Mouse (Mus musculus): ENCODE measurements around the gene Rnft2. TPM values are rescaled to one million over a fixed set of nuclear protein-coding genes. Genes with fewer than 3 reads are reported as not detected.

The Rnft2 gene
- polyA plus RNA-seq, 1 experiment, result 2.1 TPM

GRCm38 (mm10) chr5:118145458-118145857 lies 99.5 kb downstream of the Rnft2 start:
- TF ChIP-seq SRF (IDR thresholded peaks at IDR 0.05; ENCODE audit: control insufficient read depth, insufficient read length, low read depth), result no peak
- no peak for TF ChIP-seq POLR2A (IDR thresholded peaks at IDR 0.05; ENCODE audit: insufficient read length, low read depth)
- no peak for TF ChIP-seq TCF3 (IDR thresholded peaks at IDR 0.05; ENCODE audit: insufficient read length, low read depth)
- H3K27me3 ChIP-seq (ENCODE audit: control insufficient read depth, insufficient read depth, insufficient read length), result no peaks in the 10 kb centered on the region
- H3K4me3 ChIP-seq, result no peak overlapping the region
- peaks cover 13% of the 10 kb centered on the region for H3K36me3 ChIP-seq (ENCODE audit: control insufficient read depth, insufficient read depth)
- H3K4me2 ChIP-seq (ENCODE audit: low read depth), result no peak overlapping the region
- H3ac ChIP-seq (ENCODE audit: control insufficient read depth, insufficient read length), result no peak overlapping the region
- peaks cover 68% of the 10 kb centered on the region for H3K79me2 ChIP-seq (ENCODE audit: control insufficient read depth, insufficient read depth)

- Histone ChIP-seq H3ac (ENCODE audit: control insufficient read depth, insufficient read length) (no peak overlapping the region), H3K4me3 (no peak overlapping the region), H3K36me3 (ENCODE audit: control insufficient read depth, insufficient read depth) (peaks cover 13% of the 10 kb centered on the region), H3K4me2 (ENCODE audit: low read depth) (no peak overlapping the region), H3K27me3 (ENCODE audit: control insufficient read depth, insufficient read depth, insufficient read length) (no peaks in the 10 kb centered on the region), H3K79me2 (ENCODE audit: control insufficient read depth, insufficient read depth) (peaks cover 68% of the 10 kb centered on the region)
- TF ChIP-seq REST (IDR thresholded peaks at IDR 0.05; ENCODE audit: insufficient read depth, insufficient read length), result no peak
- TF ChIP-seq MAX (IDR thresholded peaks at IDR 0.05; ENCODE audit: low read depth), result no peak
- no peak for TF ChIP-seq CEBPB (IDR thresholded peaks at IDR 0.05; ENCODE audit: insufficient read depth, poor library complexity, severe bottlenecking)
Observed at GRCm38 (mm10) chr5:118144770-118145169, 100.1 kb downstream of the Rnft2 start.

- H3K79me2 ChIP-seq (ENCODE audit: control insufficient read depth, insufficient read depth), result peaks cover 65% of the 10 kb centered on the region
- TF ChIP-seq E2F4 (IDR thresholded peaks at IDR 0.05; ENCODE audit: insufficient read depth), result no peak
- TF ChIP-seq MAX (IDR thresholded peaks at IDR 0.05; ENCODE audit: low read depth), result no peak
- TF ChIP-seq REST (IDR thresholded peaks at IDR 0.05; ENCODE audit: insufficient read depth, insufficient read length), result no peak
- H3K36me3 ChIP-seq (ENCODE audit: control insufficient read depth, insufficient read depth), result peaks cover 13% of the 10 kb centered on the region
- H3K4me3 ChIP-seq, result no peak overlapping the region
- no peak overlapping the region for H3ac ChIP-seq (ENCODE audit: control insufficient read depth, insufficient read length)
- no peak overlapping the region for H3K4me2 ChIP-seq (ENCODE audit: low read depth)
- no peaks in the 10 kb centered on the region for H3K27me3 ChIP-seq (ENCODE audit: control insufficient read depth, insufficient read depth, insufficient read length)
Observed at GRCm38 (mm10) chr5:118144327-118144726, 100.6 kb downstream of the Rnft2 start.

- Histone ChIP-seq H3K27me3 (ENCODE audit: control insufficient read depth, insufficient read depth, insufficient read length) (no peaks in the 10 kb centered on the region), H3K79me2 (ENCODE audit: control insufficient read depth, insufficient read depth) (peaks cover 56% of the 10 kb centered on the region), H3ac (ENCODE audit: control insufficient read depth, insufficient read length) (no peak overlapping the region), H3K36me3 (ENCODE audit: control insufficient read depth, insufficient read depth) (peaks cover 13% of the 10 kb centered on the region), H3K4me3 (no peak overlapping the region), H3K4me2 (ENCODE audit: low read depth) (no peak overlapping the region)
- TF ChIP-seq POLR2AphosphoS2 (IDR thresholded peaks at IDR 0.05; ENCODE audit: insufficient read length, low read depth), result no peak
- TF ChIP-seq MYOG (IDR thresholded peaks at IDR 0.05; ENCODE audit: control insufficient read depth in 1 of 3, insufficient read depth in 1 of 3, insufficient read length in 2 of 3, low read depth in 2 of 3), result no peak
- TF ChIP-seq CEBPB (IDR thresholded peaks at IDR 0.05; ENCODE audit: insufficient read depth, poor library complexity, severe bottlenecking), result no peak
- TF ChIP-seq USF1 (IDR thresholded peaks at IDR 0.05; ENCODE audit: low read depth), result no peak
- no peak for TF ChIP-seq TCF3 (IDR thresholded peaks at IDR 0.05; ENCODE audit: insufficient read length, low read depth)
- TF ChIP-seq SRF (IDR thresholded peaks at IDR 0.05; ENCODE audit: control insufficient read depth, insufficient read length, low read depth), result no peak
- TF ChIP-seq MYOD1 (IDR thresholded peaks at IDR 0.05; ENCODE audit: control insufficient read depth in 1 of 3, insufficient read length in 2 of 3, low read depth in 2 of 3), result no peak
- TF ChIP-seq REST (IDR thresholded peaks at IDR 0.05; ENCODE audit: insufficient read depth, insufficient read length), result no peak
- no peak for TF ChIP-seq MAX (IDR thresholded peaks at IDR 0.05; ENCODE audit: low read depth)
- no peak for TF ChIP-seq E2F4 (IDR thresholded peaks at IDR 0.05; ENCODE audit: insufficient read depth)
- no peak for TF ChIP-seq POLR2A (IDR thresholded peaks at IDR 0.05; ENCODE audit: insufficient read length, low read depth)
- no peak for TF ChIP-seq TCF12 (IDR thresholded peaks at IDR 0.05; ENCODE audit: insufficient read depth, poor library complexity, severe bottlenecking)
Observed at GRCm38 (mm10) chr5:118143211-118144026, 101.5 kb downstream of the Rnft2 start.

- Histone ChIP-seq H3K79me2 (ENCODE audit: control insufficient read depth, insufficient read depth) (peaks cover 47% of the 10 kb centered on the region), H3K27me3 (ENCODE audit: control insufficient read depth, insufficient read depth, insufficient read length) (no peaks in the 10 kb centered on the region), H3K4me3 (no peak overlapping the region), H3ac (ENCODE audit: control insufficient read depth, insufficient read length) (no peak overlapping the region), H3K36me3 (ENCODE audit: control insufficient read depth, insufficient read depth) (peaks cover 13% of the 10 kb centered on the region), H3K4me2 (ENCODE audit: low read depth) (no peak overlapping the region)
- no peak for TF ChIP-seq CEBPB (IDR thresholded peaks at IDR 0.05; ENCODE audit: insufficient read depth, poor library complexity, severe bottlenecking)
- no peak for TF ChIP-seq E2F4 (IDR thresholded peaks at IDR 0.05; ENCODE audit: insufficient read depth)
- TF ChIP-seq MYOG (IDR thresholded peaks at IDR 0.05; ENCODE audit: control insufficient read depth in 1 of 3, insufficient read depth in 1 of 3, insufficient read length in 2 of 3, low read depth in 2 of 3), result no peak
- no peak for TF ChIP-seq POLR2A (IDR thresholded peaks at IDR 0.05; ENCODE audit: insufficient read length, low read depth)
- TF ChIP-seq POLR2AphosphoS2 (IDR thresholded peaks at IDR 0.05; ENCODE audit: insufficient read length, low read depth), result no peak
- TF ChIP-seq TCF3 (IDR thresholded peaks at IDR 0.05; ENCODE audit: insufficient read length, low read depth), result no peak
- no peak for TF ChIP-seq SRF (IDR thresholded peaks at IDR 0.05; ENCODE audit: control insufficient read depth, insufficient read length, low read depth)
- TF ChIP-seq REST (IDR thresholded peaks at IDR 0.05; ENCODE audit: insufficient read depth, insufficient read length), result no peak
- no peak for TF ChIP-seq MAX (IDR thresholded peaks at IDR 0.05; ENCODE audit: low read depth)
- TF ChIP-seq TCF12 (IDR thresholded peaks at IDR 0.05; ENCODE audit: insufficient read depth, poor library complexity, severe bottlenecking), result no peak
- no peak for TF ChIP-seq MYOD1 (IDR thresholded peaks at IDR 0.05; ENCODE audit: control insufficient read depth in 1 of 3, insufficient read length in 2 of 3, low read depth in 2 of 3)
- no peak for TF ChIP-seq USF1 (IDR thresholded peaks at IDR 0.05; ENCODE audit: low read depth)
Observed at GRCm38 (mm10) chr5:118142471-118142870, 102.4 kb downstream of the Rnft2 start.

Other genes starting within 250 kb of the Rnft2 start
- gene Tesc, start 217.4 kb downstream of the Rnft2 start, polyA plus RNA-seq (2012; fragmentation: generic; extraction: Trizol), result 3.1 TPM
- 65.5 TPM for gene Fbxw8, start 89.7 kb downstream of the Rnft2 start, polyA plus RNA-seq (2012; fragmentation: generic; extraction: Trizol)
- gene Hrk, start 80.5 kb downstream of the Rnft2 start, polyA plus RNA-seq (2012; fragmentation: generic; extraction: Trizol), result 0.02 TPM
- 5.7 TPM for gene 2410131K14Rik, start 111 bp upstream of the Rnft2 start, polyA plus RNA-seq (2012; fragmentation: generic; extraction: Trizol)